Mouse (Mus musculus): ENCODE results near the gene Ctsc. TPM values are rescaled to one million over a fixed set of nuclear protein-coding genes. Genes with fewer than 3 reads are reported as not detected.

The Ctsc gene
- polyA plus RNA-seq (2017; shearing (Covaris generic)), result 119 TPM

DNA sequence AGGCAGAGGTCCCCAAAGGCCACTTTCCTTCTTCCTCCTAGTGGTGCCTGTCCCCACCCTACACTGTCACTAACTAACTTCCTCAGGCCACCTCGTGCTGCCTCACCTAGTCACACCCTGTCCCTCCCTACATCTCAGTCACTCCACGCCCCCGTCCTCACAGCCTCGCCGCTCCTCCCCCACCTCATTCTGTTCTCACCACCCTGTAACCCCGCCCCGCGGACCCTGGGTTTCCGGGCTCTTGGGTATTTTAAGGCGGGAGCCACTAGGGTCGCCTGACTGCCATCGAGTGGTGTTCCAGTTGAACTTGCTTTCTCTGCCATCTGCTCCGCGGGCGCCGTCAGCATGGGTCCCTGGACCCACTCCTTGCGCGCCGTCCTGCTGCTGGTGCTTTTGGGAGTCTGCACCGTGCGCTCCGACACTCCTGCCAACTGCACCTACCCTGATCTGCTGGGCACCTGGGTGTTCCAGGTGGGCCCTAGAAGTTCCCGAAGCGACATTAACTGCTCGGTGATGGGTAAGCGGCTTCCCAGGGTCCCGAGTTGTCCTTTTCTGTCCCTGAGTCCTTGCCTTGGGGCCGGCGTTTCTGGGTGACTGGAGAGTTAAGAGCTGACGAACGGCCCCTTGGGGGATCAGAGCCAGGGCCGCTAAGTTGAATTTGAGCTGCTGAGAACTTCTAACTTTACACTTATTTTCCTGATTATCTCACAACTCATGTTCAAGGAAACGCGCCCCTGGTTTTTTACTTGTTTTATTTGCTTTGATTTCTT lies at the start of gene Ctsc:
Gene Ctsc, plus strand, starts transcription at position 228 of the 770 bp plus-strand sequence.

Other genes with a start within 250 kb of the Ctsc start
- gene Rab38, start 152.2 kb downstream of the Ctsc start, polyA plus RNA-seq (2017; shearing (Covaris generic)), result not detected